Mouse (Mus musculus) neural tube, embryonic 14.5 days (tissue): ENCODE data around the gene Ube2i. TPM values are rescaled to one million over a fixed set of nuclear protein-coding genes. Genes with fewer than 3 reads are reported as not detected.

Experiments
- ATAC-seq: fragments of 200-750 bp; cut with Nextera tagmentation; 2 replicates; pipeline ENCODE4 v1.8.0; 2017; ENCODE audit warnings: low read depth, mild to moderate bottlenecking, moderate TSS enrichment, moderate library complexity
- H3K27ac ChIP-seq: fragments of 300-500 bp; sonication (generic); 2 replicates; pipeline ENCODE4 v1.5.1; 2014; ENCODE audit warnings: low read depth, mild to moderate bottlenecking, control low read depth, low read length, moderate library complexity, mixed read lengths
- H3K27me3 ChIP-seq: fragments of 300-500 bp; sonication (generic); 2 replicates; pipeline ENCODE4 v1.6.1; 2014; ENCODE audit warnings: low read length; ENCODE audit not compliant: control insufficient read depth, insufficient read depth
- H3K36me3 ChIP-seq: fragments of 300-500 bp; sonication (generic); 2 replicates; pipeline ENCODE4 v1.6.1; 2014; ENCODE audit warnings: low read length, mixed read lengths; ENCODE audit not compliant: control insufficient read depth, insufficient read depth
- H3K4me1 ChIP-seq: fragments of 300-500 bp; sonication (generic); 2 replicates; pipeline ENCODE4 v1.6.1; 2014; ENCODE audit warnings: low read length; ENCODE audit not compliant: control insufficient read depth, insufficient read depth
- H3K4me2 ChIP-seq: fragments of 300-500 bp; sonication (generic); 2 replicates; pipeline ENCODE4 v1.6.1; 2014; ENCODE audit warnings: mild to moderate bottlenecking, low read depth, low read length, control low read depth
- H3K4me3 ChIP-seq: fragments of 300-500 bp; sonication (generic); 2 replicates; pipeline ENCODE4 v1.5.1; 2014; ENCODE audit warnings: low read depth, low read length, control low read depth, mixed read lengths
- H3K9ac ChIP-seq: fragments of 300-500 bp; sonication (generic); replicated peaks from 2 replicates; pipeline ENCODE4 v1.6.1; 2014; ENCODE audit warnings: low read depth, mild to moderate bottlenecking, control low read depth, low read length, mixed read lengths
- H3K9me3 ChIP-seq: fragments of 300-500 bp; sonication (generic); 2 replicates; pipeline ENCODE4 v1.6.1; 2016; ENCODE audit warnings: low read length; ENCODE audit not compliant: control insufficient read depth
- WGBS: fragments of 180-500 bp; shearing (Covaris S2); extraction: QIAGEN DNeasy Blood & Tissue Kit; methylation state at CpG from one replicate; pipeline ENCODE4 v1.1.7; 2014; 5-methylcytosine and 5-hydroxymethylcytosine counted together
- polyA plus RNA-seq: library from polyadenylated mRNA; unstranded; fragments of >200 nt; fragmentation: Nextera tagmentation; extraction: Ambion mirVana; gene quantifications from 2 replicates; pipeline ENCODE4 v1.2.1, GENCODE M21; 2014

The Ube2i gene
- polyA plus RNA-seq, result 405 and 444 TPM in 2 replicates

GRCm38 (mm10) chr17:25274571-25275346 lies at the start of gene Ube2i:
Gene Ube2i, minus strand, starts transcription at chr17:25274622.
- ATAC-seq, result no peak
- peak within 1 kb of the TSS; percentile 99 for H3K27ac ChIP-seq
- H3K4me3 ChIP-seq, result peak within 1 kb of the TSS; percentile 76
- WGBS, result 82% methylated on average over 9 of the region's 9 CpGs
- no peaks in the 10 kb centered on the region for H3K36me3 ChIP-seq
- H3K27me3 ChIP-seq, result no peaks in the 10 kb centered on the region
- peak within 1 kb of the TSS; percentile 37; the same call in 1 of the 2 replicates for H3K4me2 ChIP-seq
- H3K4me1 ChIP-seq, result peaks cover 21% of the 10 kb centered on the region
- H3K9me3 ChIP-seq, result no peaks in the 10 kb centered on the region
- H3K9ac ChIP-seq, result peak within 1 kb of the TSS; percentile 87

GRCm38 (mm10) chr17:25322930-25323329 lies 48.5 kb upstream of the Ube2i start:
- 25% methylated on average over 2 of the region's 2 CpGs for WGBS
- Histone ChIP-seq H3K9ac (no peak overlapping the region), H3K4me3 (no peak overlapping the region), H3K36me3 (no peaks in the 10 kb centered on the region), H3K27me3 (no peaks in the 10 kb centered on the region), H3K4me1 (no peaks in the 10 kb centered on the region), H3K9me3 (no peaks in the 10 kb centered on the region), H3K27ac (no peak overlapping the region), H3K4me2 (no peak overlapping the region)
- ATAC-seq, result no peak

- 93% methylated on average over 8 of the region's 8 CpGs for WGBS
- Histone ChIP-seq H3K4me3 (no peak overlapping the region), H3K4me1 (no peaks in the 10 kb centered on the region), H3K27me3 (no peaks in the 10 kb centered on the region), H3K9me3 (no peaks in the 10 kb centered on the region), H3K27ac (no peak overlapping the region), H3K36me3 (no peaks in the 10 kb centered on the region), H3K4me2 (no peak overlapping the region), H3K9ac (no peak overlapping the region)
- no peak for ATAC-seq
Measured at GRCm38 (mm10) chr17:25320819-25321218, 46.4 kb upstream of the Ube2i start.

- WGBS, result 77% methylated on average over 5 of the region's 5 CpGs
- H3K36me3 ChIP-seq, result no peaks in the 10 kb centered on the region
- no peak for ATAC-seq
- no peak within 1 kb of the TSS for H3K4me2 ChIP-seq
- H3K9ac ChIP-seq, result no peak within 1 kb of the TSS
- no peak within 1 kb of the TSS for H3K4me3 ChIP-seq
- H3K27ac ChIP-seq, result no peak within 1 kb of the TSS
- H3K9me3 ChIP-seq, result no peaks in the 10 kb centered on the region
- H3K27me3 ChIP-seq, result no peaks in the 10 kb centered on the region
- H3K4me1 ChIP-seq, result no peaks in the 10 kb centered on the region
Measured at GRCm38 (mm10) chr17:25318354-25318753, 43.9 kb upstream of the Ube2i start, which contains the start of gene Prss29. Gene Prss29, plus strand, starts transcription at chr17:25318654.

- H3K9ac ChIP-seq, result no peak within 1 kb of the TSS
- no peaks in the 10 kb centered on the region for H3K9me3 ChIP-seq
- H3K4me2 ChIP-seq, result no peak within 1 kb of the TSS
- 83% methylated on average over 4 of the region's 4 CpGs for WGBS
- no peak within 1 kb of the TSS for H3K4me3 ChIP-seq
- no peak within 1 kb of the TSS for H3K27ac ChIP-seq
- no peaks in the 10 kb centered on the region for H3K4me1 ChIP-seq
- no peak for ATAC-seq
- no peaks in the 10 kb centered on the region for H3K36me3 ChIP-seq
- H3K27me3 ChIP-seq, result no peaks in the 10 kb centered on the region
Measured at GRCm38 (mm10) chr17:25308346-25308745, 33.9 kb upstream of the Ube2i start, which contains the start of gene Prss28. Gene Prss28, plus strand, starts transcription at chr17:25308646.

- H3K36me3 ChIP-seq, result no peaks in the 10 kb centered on the region
- H3K9ac ChIP-seq, result no peak within 1 kb of the TSS
- H3K4me1 ChIP-seq, result no peaks in the 10 kb centered on the region
- no peak within 1 kb of the TSS for H3K4me3 ChIP-seq
- H3K4me2 ChIP-seq, result no peak within 1 kb of the TSS
- no peaks in the 10 kb centered on the region for H3K9me3 ChIP-seq
- no peak for ATAC-seq
- 76% methylated on average over 5 of the region's 5 CpGs for WGBS
- no peak within 1 kb of the TSS for H3K27ac ChIP-seq
- H3K27me3 ChIP-seq, result no peaks in the 10 kb centered on the region
Measured at GRCm38 (mm10) chr17:25298094-25298493, 23.7 kb upstream of the Ube2i start, which contains the start of gene Prss34. Gene Prss34, plus strand, starts transcription at chr17:25298394.

- Histone ChIP-seq H3K4me3 (no peak overlapping the region), H3K36me3 (no peaks in the 10 kb centered on the region), H3K9ac (no peak overlapping the region), H3K4me1 (no peaks in the 10 kb centered on the region), H3K27ac (no peak overlapping the region), H3K9me3 (no peaks in the 10 kb centered on the region), H3K27me3 (no peaks in the 10 kb centered on the region), H3K4me2 (no peak overlapping the region)
- ATAC-seq, result no peak
- WGBS, result 72% methylated on average over 1 of the region's 1 CpGs
Measured at GRCm38 (mm10) chr17:25294111-25294510, 19.7 kb upstream of the Ube2i start.

GRCm38 (mm10) chr17:25293495-25293894 lies 19.1 kb upstream of the Ube2i start:
- Histone ChIP-seq H3K36me3 (no peaks in the 10 kb centered on the region), H3K9ac (no peak overlapping the region), H3K4me1 (no peaks in the 10 kb centered on the region), H3K27ac (no peak overlapping the region), H3K4me2 (no peak overlapping the region), H3K27me3 (no peaks in the 10 kb centered on the region), H3K9me3 (no peaks in the 10 kb centered on the region), H3K4me3 (no peak overlapping the region)
- no peak for ATAC-seq
- WGBS, result 85% methylated on average over 5 of the region's 5 CpGs

GRCm38 (mm10) chr17:25290411-25290810 lies 16.0 kb upstream of the Ube2i start:
- no peak overlapping the region for H3K4me3 ChIP-seq
- WGBS, result 46% methylated on average over 4 of the region's 4 CpGs
- no peak overlapping the region for H3K4me2 ChIP-seq
- no peaks in the 10 kb centered on the region for H3K9me3 ChIP-seq
- no peaks in the 10 kb centered on the region for H3K27me3 ChIP-seq
- no peak for ATAC-seq
- H3K9ac ChIP-seq, result no peak overlapping the region
- no peaks in the 10 kb centered on the region for H3K36me3 ChIP-seq
- no peaks in the 10 kb centered on the region for H3K4me1 ChIP-seq
- no peak overlapping the region for H3K27ac ChIP-seq
